Mouse (Mus musculus) embryo, embryonic 9.5 days (tissue): ENCODE measurements around the gene Fut11.
A peak's percentile ranks its signal among the peaks of the same experiment; 100 is the strongest.

Experiments
- DNase-seq: peaks from one replicate; pipeline ENCODE4 v3.0.0-alpha.2; 2017; ENCODE audit errors: extremely low spot score

Gene Fut11

DNA sequence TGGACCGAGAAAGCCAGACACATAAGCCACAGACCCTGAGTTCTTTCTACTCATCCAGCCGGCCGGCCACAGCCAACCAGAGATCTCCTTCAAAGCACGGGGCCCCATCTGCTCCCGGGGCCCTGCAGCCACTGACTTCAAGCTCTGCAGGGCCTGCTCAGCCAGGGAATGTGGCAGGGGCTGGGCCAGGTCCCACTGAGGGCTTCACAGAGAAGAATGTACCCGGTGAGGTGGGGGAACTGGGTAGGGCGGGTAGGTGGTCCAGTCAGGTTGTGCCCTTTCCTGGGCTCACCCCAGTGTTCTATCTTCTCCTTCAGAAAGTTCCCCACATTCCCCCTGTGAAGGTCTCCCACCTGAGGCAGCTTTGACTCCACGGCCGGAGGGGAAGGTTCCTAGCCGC lies 23.7 kb downstream of the Fut11 start:
- DNase-seq: no peak

DNA sequence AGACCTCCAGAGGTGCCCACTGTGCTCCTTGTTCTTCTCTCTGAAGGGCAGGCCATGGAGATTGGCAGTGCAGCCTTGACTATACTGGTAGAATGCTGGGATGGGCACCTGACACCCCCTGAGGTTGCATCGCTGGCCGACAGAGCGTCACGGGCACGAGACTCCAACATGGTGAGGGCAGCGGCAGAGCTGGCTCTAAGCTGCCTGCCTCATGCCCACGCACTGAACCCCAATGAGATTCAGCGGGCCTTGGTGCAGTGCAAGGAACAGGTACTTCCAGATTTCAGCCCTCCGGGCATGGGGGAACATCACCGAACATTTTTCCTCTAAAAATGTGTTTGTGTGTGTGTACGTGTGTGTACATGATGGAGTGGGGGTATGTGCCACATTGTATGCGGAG lies 25.0 kb downstream of the Fut11 start:
- DNase-seq: no peak

DNA sequence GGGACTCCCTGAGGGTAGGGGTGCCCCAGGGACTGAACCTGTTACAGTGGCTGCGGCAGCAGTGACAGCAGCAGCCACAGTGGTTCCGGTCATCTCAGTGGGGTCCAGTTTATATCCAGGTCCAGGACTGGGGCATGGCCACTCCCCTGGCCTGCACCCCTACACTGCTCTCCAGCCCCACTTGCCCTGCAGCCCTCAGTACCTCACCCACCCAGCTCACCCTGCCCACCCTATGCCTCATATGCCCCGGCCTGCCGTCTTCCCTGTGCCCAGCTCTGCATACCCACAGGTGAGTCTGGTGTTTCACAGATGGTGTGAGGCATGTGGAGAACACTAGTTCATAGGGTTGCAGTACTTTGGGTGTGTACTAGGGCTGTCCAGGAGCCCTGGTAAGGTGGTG lies 26.6 kb downstream of the Fut11 start:
- DNase-seq: no peak

DNA sequence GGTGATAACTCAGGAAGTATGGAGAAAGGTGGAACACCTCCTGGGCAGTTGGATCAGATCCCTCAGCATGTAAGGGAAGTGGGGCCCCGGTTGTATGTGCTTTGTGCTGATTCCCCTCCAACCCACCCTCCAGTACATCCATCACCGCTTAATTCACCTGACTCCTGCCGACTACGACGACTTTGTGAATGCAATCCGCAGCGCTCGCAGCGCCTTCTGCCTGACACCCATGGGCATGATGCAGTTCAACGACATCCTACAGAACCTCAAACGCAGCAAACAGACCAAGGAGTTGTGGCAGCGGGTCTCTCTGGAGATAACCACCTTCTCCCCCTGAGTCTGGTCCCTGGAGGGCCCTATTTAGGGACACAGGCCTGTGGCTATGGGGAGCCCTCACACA lies 28.2 kb downstream of the Fut11 start:
- no peak for DNase-seq

DNA sequence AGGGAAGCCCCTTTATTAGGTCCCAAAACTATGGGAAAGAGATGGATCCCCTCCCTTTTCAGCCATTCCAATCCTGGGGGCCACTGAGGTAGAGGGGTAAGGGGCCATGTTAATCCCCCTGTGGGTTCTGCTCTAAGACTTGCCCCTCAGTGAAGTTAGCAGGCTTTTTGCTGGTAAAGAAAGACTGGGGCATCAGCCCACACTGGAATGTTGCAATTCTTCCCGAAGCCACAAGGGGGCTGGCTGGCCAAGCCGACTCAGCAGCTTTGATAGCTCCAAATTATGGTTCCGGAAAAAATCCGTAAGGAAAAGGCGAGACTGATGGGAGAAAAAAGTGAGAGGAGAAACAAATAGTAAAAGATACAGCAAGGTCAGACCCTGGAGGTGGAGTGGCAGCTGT lies 29.3 kb downstream of the Fut11 start:
- peak; percentile 51 for DNase-seq

DNA sequence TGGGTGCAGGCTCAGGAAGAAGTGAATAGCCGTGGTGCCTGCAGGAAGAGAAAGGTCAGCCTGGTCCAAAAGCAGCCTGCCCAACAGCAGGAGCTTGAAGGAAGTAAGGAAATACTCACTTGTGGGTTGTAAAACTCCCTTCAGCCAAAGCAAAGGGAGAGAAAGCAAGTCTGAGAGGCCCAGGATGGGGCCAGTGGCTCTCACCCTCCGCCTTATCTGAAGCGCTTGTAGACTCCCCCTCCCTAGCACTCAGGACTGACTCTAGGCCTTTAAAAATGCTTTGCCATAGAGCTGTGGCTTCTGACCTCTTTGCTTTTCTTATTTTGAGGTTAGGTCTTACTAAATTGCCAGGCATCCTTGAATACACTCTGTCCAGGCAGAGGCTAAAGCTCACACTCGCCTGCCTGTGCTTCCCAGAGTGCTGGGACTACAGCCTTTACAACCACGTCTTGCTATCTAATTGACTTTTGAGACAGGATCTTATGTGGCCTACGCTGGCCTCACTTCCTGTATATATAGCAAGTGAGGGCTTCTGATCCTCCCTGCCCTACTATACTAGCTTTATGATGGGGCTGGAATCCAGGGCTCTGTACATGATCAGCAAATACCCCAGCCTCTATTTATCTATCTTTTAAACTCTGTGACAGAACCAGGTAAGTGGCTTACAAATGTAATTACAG lies 31.0 kb downstream of the Fut11 start:
- no peak for DNase-seq

DNA sequence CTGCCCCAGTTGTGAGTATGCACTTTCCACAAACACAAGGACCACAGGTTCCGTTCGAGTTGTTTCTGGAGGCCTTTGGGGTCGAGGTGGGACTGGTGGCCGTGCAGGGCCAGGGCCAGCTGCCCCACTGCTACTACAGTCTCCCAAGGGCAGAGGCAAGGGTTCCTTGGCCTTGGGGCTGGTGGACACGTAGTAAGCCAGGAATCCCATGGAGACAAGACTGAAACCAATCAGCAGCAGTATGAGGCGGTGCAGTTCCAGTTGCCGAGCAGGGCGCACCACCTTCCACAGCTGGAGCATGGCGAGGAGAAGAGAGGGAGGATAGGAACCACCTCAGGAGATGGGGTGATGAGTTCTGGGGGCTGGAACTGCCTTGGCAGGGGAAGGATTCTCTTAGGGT lies 35.1 kb downstream of the Fut11 start:
- DNase-seq: no peak

DNA sequence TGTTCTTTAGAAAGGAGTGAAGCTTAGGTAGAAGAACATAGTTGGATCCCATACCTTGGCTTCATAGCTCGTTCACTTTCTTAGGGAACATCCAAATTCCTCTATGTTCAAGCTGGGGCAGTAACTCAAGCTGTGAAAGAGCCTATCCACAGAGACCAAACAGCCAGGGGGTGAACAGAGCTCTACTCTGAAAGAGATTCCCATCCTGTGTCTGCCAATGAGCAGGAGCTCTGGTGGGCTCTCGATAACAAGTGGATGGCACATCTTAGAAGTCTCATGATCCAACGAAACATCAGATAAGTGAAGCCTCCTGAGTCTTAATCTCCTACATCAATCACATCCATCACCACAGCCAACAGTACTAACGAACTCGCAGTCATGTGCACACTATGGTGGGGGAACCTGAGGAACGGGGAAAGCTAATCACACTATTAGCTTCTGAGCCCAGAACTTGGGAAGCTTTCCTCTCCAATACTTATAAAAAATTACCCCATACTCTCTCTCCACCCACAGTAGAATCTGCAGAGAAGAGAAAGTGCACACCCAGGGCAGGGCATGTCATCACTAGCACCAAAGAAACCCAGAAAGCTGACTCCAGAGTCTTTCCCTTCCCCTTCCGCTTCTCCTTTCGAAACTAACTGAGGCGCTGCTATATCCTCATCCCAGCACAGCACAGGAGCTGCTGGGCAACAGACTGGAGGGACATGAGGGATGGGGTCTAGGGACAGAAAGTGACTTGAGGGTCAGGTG lies 36.3 kb downstream of the Fut11 start:
- DNase-seq: no peak

DNA sequence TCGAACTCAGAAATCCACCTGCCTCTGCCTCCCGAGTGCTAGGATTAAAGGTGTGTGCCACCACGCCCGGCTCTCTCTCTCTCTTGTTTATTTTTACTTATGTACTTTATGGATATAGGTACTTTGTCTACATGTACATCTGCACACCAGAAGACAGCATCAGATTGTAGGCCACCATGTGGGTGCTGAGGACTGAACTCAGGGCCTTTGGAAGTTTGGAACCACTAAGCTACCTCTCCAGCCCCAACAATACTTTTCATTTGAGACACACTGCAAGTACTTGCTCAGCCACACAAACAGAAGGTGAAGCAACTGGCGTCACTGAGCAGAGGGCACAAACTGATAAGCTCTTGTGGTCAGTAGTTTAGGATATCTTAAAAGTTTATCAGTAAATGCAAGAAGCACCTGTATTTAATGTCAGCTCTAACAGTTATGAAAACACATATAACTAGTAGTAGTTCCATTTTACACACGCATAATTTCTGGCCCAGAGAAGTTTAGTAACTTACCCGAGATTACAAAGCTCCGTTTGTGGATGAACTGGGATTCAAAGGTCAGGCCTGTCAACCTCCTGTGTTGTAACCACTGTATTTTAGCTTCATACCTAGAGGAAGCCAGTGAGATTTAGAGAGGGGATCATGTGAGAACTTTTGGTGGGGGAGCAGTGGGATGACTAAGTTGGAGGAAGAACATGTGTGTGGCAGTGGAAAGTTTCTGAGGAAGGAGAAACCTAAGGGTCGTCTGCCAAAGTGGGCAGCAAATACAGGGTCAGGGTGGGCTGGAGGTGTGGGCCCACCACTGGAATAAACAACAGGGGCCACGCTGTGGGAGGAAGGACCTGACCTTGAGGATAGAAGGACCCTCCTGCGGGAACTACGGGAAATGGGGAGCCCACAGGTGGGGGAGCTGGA lies 38.5 kb downstream of the Fut11 start:
- peak; percentile 20 for DNase-seq

DNA sequence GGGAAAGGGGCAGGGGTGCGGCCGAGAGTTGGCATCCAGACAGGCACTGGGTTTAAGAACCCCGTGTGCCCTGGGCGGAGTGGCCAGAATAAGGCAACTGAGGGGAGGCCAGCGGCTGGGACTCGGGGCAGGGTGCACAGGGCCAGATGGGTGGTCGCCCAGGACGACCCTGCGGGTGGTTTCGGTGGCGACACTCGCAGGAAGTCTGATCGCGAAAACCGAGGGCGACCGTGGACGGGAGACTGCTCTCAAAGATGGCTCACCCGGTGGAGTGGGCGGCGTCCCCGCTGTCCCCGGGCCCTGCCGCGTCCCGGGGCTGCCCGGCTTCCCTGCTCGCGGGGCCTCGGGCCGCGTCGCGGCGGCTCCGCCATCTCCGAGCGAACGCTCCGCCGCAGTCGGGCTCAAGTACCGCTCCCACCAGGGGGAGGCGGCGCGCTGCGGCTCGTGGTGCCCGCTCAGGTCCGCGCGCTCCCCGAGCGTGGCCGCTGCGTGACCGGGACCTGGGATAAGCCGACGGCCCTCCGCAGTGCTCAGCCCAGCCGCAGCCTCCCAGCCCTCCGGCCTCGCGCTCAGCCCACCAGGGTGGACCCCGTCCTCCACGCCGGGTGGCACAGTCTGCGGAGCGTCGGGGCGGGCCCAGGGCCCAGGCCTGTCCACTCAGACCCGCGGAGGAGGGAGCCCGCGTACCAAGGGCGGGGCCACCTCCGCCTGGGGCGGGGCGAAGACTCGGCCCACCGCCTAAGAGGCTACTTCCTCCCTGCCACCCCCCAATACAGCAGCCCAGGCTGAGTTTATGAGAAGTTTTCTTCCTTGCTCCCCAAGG lies 39.4 kb downstream of the Fut11 start, which contains the start of gene Ndst2:
Gene Ndst2 (minus strand): TSS at position 611 of the 823 bp plus-strand sequence.
- DNase-seq: peak; percentile 92

DNA sequence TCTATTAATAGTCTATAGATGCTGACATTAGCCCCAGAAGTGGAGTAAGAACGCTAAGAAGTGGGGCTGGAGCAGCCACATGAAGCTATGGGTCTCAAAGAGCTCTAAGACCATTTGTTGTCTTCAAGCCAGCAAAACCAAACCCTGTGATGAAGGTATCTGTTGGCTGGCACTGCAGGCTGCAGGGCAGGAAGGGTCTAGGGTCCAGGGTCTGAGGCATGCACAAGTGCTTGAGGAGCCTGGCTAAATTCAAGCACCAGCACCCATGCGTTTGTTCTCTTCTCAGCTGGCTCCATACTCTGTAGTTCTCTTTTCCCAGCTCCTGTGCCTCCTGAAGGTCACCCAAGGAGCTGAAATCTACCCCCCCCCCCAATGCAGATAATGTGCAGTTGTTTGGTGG lies 40.3 kb downstream of the Fut11 start:
- no peak for DNase-seq

DNA sequence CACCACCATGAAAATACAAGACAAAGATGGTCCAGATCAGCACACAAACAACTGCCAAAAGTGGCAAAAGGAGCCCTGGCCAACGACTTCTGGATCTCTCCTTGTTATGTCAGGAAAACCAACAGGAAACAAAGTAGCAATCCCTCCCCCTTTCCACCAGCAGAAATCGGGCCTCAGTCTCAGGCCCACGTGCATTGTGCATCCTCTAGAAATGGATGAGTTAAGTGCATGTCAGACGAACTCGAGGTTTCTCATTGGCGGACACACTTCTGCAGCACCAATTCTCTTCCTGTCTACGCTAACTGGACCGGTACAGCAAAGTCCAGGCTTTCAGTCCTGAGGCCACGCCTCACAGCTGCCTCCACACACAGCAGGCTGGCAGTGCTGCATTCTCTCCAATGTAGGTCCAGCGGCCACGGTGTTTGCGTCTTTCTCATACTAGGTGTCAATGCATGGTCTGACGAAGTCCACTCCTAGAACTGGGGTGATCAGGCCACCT lies 41.2 kb downstream of the Fut11 start:
- no peak for DNase-seq

DNA sequence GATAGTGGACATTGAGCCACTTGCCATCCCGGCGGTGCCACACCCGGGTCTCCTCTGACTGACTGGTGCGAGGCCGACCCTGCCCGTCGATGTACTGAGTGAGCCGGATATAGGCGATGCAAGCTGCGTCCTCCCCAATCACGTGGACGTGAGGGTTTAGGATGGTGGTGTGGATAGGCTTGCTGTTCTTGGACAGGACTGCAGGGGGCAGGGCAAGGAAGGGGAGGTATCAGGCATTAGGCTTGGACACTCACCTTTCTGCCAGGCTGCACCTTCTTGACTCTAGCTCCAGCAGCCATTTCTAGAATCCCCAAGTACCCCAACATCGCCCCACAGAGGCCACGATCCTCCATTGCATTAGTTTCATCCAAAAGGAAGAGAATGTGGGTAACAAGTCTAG lies 42.5 kb downstream of the Fut11 start:
- DNase-seq: peak; percentile 45

DNA sequence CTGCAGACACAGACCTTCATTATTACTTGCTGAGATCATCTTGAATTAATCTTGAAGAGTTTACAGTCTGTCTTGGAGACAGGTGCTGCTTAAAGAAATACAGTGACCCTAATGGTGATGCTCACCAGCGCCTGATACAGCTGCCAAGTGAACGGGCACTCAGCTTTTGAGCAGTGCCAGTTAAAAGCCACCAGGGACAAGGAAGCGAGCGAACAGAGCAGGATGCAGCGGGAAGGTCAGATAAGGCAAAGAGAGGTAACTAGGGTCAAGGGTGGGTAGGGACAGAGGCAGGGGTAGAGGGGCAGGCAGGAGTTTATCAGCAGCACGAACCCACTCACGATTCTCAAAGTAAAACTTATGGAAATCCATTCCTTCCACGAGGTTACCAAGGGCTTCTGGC lies 43.7 kb downstream of the Fut11 start:
- DNase-seq: no peak

DNA sequence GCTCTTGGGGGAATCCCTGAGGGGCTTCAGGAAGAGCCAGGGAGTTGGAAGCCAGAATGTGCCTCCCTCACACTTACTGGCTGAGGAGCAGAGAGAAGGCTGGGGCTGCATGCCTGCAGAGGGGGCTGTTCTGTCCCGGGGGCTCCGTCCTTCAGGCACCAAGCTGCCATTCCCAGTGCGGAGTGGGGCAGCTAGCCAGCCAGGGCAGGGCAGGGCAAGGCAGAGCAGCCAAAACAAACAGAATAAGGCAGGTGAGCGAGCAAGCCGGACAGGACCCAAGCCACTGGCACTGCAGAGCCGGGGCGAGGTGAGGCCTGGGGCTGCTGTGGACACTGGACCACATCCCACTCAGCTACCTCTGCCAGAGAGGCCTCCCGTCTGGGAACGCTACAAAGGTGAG lies 46.5 kb downstream of the Fut11 start:
- no peak for DNase-seq

DNA sequence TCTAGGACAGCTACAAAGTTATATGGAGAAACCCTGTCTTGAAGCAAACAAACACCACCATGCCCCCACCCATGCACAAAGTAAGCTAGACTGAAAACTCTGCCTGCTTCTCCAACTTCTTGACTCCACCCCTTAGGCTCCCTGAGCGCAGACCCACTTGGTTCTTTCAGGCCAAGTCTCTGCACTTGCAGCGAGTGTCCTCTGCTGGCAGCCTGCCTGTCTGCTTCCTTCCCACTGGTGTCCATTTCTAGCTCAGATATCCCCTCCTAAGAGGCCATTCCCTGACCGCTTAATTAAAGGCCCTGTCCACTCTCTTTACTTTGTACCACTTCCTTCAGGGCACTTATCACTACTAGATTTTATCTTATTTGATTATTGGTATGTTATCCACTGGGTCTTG lies 48.8 kb downstream of the Fut11 start:
- DNase-seq: no peak

DNA sequence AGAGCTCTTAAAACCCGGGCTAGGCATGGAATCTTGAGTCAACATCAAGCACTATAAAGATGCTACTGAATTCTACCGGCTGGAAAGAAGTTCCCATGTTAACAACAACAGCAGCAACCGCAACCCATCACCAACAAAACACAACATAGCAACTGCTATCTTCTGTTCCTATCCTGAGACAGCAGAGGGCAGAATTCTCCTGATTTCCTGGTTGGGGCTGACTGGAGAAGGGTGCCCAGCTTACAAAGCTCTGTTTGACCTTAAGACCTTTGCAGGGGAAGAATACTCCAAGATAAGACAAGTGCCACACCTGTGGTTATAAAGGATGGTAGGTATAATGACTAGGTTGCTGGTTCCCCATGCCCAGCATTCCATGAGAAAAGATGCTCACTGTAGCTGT lies 52.2 kb downstream of the Fut11 start:
- no peak for DNase-seq

DNA sequence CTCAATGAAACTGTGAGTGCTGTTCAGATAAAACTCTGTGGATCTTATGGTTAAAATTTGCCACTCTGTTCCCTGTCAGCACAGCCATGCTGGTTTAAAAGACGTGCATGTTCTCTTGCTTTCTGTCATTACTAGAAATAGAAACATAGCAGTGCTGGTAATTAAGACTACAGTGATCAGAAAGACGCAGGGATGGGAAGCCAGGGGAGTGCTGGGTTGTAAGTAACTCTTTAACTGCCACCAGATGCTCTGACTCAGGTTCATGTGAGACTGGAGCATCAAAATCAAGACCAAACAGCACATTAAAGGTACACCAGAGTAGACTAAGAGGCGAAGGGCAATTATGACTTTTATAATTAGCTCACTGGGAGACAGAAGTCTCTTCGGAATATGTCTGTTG lies 53.6 kb downstream of the Fut11 start:
- DNase-seq: no peak

DNA sequence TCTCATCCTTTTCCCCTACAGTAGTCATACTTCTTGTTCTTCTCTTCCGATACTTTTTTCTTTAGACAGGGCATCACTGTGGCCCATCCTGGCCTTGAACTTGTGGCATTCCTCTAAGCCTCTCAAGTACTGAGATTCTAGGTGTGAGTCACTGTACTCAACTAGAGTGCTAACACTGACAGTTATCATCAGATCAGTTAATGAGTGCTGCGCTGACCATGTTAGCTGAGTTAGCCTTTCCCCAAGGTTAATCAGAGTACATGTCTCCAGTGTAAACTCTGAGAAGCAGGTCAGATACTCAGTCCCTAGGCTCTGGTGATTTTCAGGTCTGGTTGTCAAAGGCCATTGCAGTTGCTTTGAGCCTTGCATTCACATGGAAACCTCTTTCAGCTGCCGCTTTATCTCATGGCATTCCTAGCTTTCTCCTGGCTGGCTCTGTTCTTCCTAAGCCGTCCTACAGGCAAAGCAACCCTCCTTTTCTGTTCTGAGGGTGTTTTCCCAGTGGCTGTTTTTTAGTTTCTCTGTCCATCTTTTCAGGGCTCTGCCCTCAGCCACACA lies 54.8 kb downstream of the Fut11 start:
- no peak for DNase-seq

DNA sequence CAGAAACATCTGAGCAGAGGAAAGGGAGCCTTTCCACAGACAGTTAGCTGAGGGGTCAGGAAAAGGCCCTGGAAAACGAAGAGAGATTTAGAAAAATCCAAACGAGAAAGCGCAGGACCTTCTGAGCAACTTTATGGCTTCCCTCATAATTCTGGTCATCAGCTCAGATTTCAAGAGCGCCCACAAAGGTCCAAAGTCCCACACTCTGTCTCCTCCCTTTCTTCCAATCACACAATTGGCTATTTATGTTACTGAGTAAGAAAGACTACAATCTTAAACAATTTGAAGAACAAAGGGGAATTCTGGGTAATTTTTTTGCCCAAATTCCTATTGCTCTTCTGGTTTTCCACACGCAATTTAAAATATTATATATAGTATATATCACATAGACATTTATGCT lies 55.7 kb downstream of the Fut11 start:
- no peak for DNase-seq
